Mouse (Mus musculus) brain, embryonic 14.5 days (tissue): ENCODE measurements around the gene Zfp653.

Experiments
- CTCF ChIP-seq: fragments of 200-500 bp; IDR thresholded peaks from 2 replicates; pipeline ENCODE4 v1.5.1; 2012; ENCODE audit warnings: inconsistent platforms, mild to moderate bottlenecking, moderate library complexity, borderline replicate concordance; ENCODE audit not compliant: insufficient read depth, insufficient read length; ENCODE audit errors: extremely low read depth
- POLR2A ChIP-seq: fragments of 200-500 bp; IDR thresholded peaks from 2 replicates; pipeline ENCODE4 v1.6.1; 2012; ENCODE audit warnings: mild to moderate bottlenecking, inconsistent platforms, borderline replicate concordance; ENCODE audit not compliant: poor library complexity, insufficient read depth, insufficient read length, severe bottlenecking; ENCODE audit errors: extremely low read depth

- TF ChIP-seq CTCF (no peak), POLR2A (no peak)
Measured at GRCm38 (mm10) chr9:22056303-22056910, 14.8 kb downstream of the Zfp653 start.
